Mouse (Mus musculus) urinary bladder, postnatal 10 days (tissue): ENCODE results near the gene Gm20388.
"Not testable (repeated sequence)": the region's sequence is repeated elsewhere in the genome, so short reads cannot be mapped to it uniquely, and the experiment has no call there.

ENCODE experiments used
- DNase-seq: peaks from one replicate; pipeline ENCODE4 v3.0.0; 2022; ENCODE audit warnings: low spot score

Gene Gm20388

GRCm38 (mm10) chr8:121398724-121399123 lies 1488.1 kb downstream of the Gm20388 start:
- DNase-seq = no peak

- DNase-seq = no peak
Measured at GRCm38 (mm10) chr8:121399173-121399572, 1488.5 kb downstream of the Gm20388 start.

GRCm38 (mm10) chr8:121400581-121400980 lies 1489.9 kb downstream of the Gm20388 start:
- no peak for DNase-seq

GRCm38 (mm10) chr8:121403821-121404220 lies 1493.2 kb downstream of the Gm20388 start:
- DNase-seq = no peak

GRCm38 (mm10) chr8:121418081-121418480 lies 1507.4 kb downstream of the Gm20388 start:
- DNase-seq = no peak

- no peak for DNase-seq
Measured at GRCm38 (mm10) chr8:121419551-121419950, 1508.9 kb downstream of the Gm20388 start.

GRCm38 (mm10) chr8:121421009-121421408 lies 1510.4 kb downstream of the Gm20388 start:
- DNase-seq = no peak

GRCm38 (mm10) chr8:121424080-121424479 lies 1513.4 kb downstream of the Gm20388 start:
- DNase-seq = no peak

- no peak for DNase-seq
Measured at GRCm38 (mm10) chr8:121424600-121424999, 1514.0 kb downstream of the Gm20388 start.

- no peak for DNase-seq
Measured at GRCm38 (mm10) chr8:121431499-121431898, 1520.9 kb downstream of the Gm20388 start.

- no peak for DNase-seq
Measured at GRCm38 (mm10) chr8:121433466-121433865, 1522.8 kb downstream of the Gm20388 start.

GRCm38 (mm10) chr8:121436656-121437055 lies 1526.0 kb downstream of the Gm20388 start:
- no peak for DNase-seq

- no peak for DNase-seq
Measured at GRCm38 (mm10) chr8:121437506-121437905, 1526.9 kb downstream of the Gm20388 start.

GRCm38 (mm10) chr8:121438111-121438510 lies 1527.5 kb downstream of the Gm20388 start:
- no peak for DNase-seq

GRCm38 (mm10) chr8:121439351-121439750 lies 1528.7 kb downstream of the Gm20388 start:
- DNase-seq = no peak

- no peak for DNase-seq
Measured at GRCm38 (mm10) chr8:121443361-121443760, 1532.7 kb downstream of the Gm20388 start.

GRCm38 (mm10) chr8:121444521-121444920 lies 1533.9 kb downstream of the Gm20388 start:
- DNase-seq = not testable (repeated sequence)

GRCm38 (mm10) chr8:121445027-121445471 lies 1534.4 kb downstream of the Gm20388 start:
- DNase-seq = no peak

GRCm38 (mm10) chr8:121446133-121446532 lies 1535.5 kb downstream of the Gm20388 start:
- DNase-seq = no peak

GRCm38 (mm10) chr8:121446862-121447261 lies 1536.2 kb downstream of the Gm20388 start:
- no peak for DNase-seq

- no peak for DNase-seq
Measured at GRCm38 (mm10) chr8:121450211-121450610, 1539.6 kb downstream of the Gm20388 start.

- no peak for DNase-seq
Measured at GRCm38 (mm10) chr8:121451404-121452076, 1540.9 kb downstream of the Gm20388 start.

- DNase-seq = no peak
Measured at GRCm38 (mm10) chr8:121454737-121455136, 1544.1 kb downstream of the Gm20388 start.

- no peak for DNase-seq
Measured at GRCm38 (mm10) chr8:121461192-121461591, 1550.6 kb downstream of the Gm20388 start.
